Mouse (Mus musculus): ENCODE measurements around the gene Twist1. TPM values are rescaled to one million over a fixed set of nuclear protein-coding genes. Genes with fewer than 3 reads are reported as not detected.

Gene Twist1
- polyA plus RNA-seq, 1 experiment = 2.0 TPM

- TF ChIP-seq CTCF (IDR thresholded peaks at IDR 0.05; ENCODE audit: extremely low read depth, insufficient read depth, insufficient read length, insufficient replicate concordance) (no peak), POLR2A (IDR thresholded peaks at IDR 0.05; ENCODE audit: low read depth, low read length) (no peak)
- WGBS = 77% methylated on average over 3 of the region's 3 CpGs
- Histone ChIP-seq H3K4me3 (ENCODE audit: extremely low read depth, insufficient read depth, insufficient read length) (no peak overlapping the region), H3K27ac (ENCODE audit: insufficient read depth, low read length) (no peak overlapping the region), H3K4me1 (ENCODE audit: control insufficient read depth, insufficient read depth, insufficient read length) (no peaks in the 10 kb centered on the region), H3K36me3 (ENCODE audit: control insufficient read depth, insufficient read depth, low read length) (no peaks in the 10 kb centered on the region), H3K27me3 (ENCODE audit: control insufficient read depth, insufficient read depth, low read length) (no peaks in the 10 kb centered on the region)
- no peak for DNase-seq (ENCODE audit: low read depth in 1 of 2, low spot score in 2 of 2)
Measured at GRCm38 (mm10) chr12:33993127-33993526, 35.7 kb downstream of the Twist1 start.

Other genes with a start within 250 kb of the Twist1 start
- not detected in 2 replicates for gene Ferd3l, start 29.2 kb upstream of the Twist1 start, polyA plus RNA-seq (2012; rRNA removed)

Measured in spleen, adult 2 months (tissue).